Mouse (Mus musculus) kidney, postnatal 25 days (tissue): ENCODE results near the gene Pam16.

Source experiments
- DNase-seq, 2 experiments: peaks; one replicate each; pipeline ENCODE4 v3.0.0; 2021; ENCODE audit warnings: mixed read lengths in 2 of 2

Gene Pam16

GRCm38 (mm10) chr16:4624481-4625110, at the start of gene Pam16:
TSS of gene Pam16 (minus strand) at chr16:4624988.
- peak; percentile 95 to 96 for DNase-seq

- peak in 1 of 2 experiments; percentile 23 for DNase-seq
Observed at GRCm38 (mm10) chr16:4674091-4674490, 49.3 kb upstream of the Pam16 start.

GRCm38 (mm10) chr16:4670317-4670716, 45.5 kb upstream of the Pam16 start:
- DNase-seq: peak; percentile 31 to 64

- peak; percentile 88 to 97 for DNase-seq
Observed at GRCm38 (mm10) chr16:4667190-4667808, 42.5 kb upstream of the Pam16 start.

- no peak for DNase-seq
Observed at GRCm38 (mm10) chr16:4665726-4666125, 40.9 kb upstream of the Pam16 start.

GRCm38 (mm10) chr16:4663806-4664205, 39.0 kb upstream of the Pam16 start:
- no peak for DNase-seq

GRCm38 (mm10) chr16:4661605-4662004, 36.8 kb upstream of the Pam16 start:
- no peak for DNase-seq

GRCm38 (mm10) chr16:4659326-4659725, 34.5 kb upstream of the Pam16 start:
- no peak for DNase-seq

GRCm38 (mm10) chr16:4658781-4659245, 34.0 kb upstream of the Pam16 start:
- peak in 1 of 2 experiments; percentile 5 for DNase-seq

- peak in 1 of 2 experiments; percentile 73 for DNase-seq
Observed at GRCm38 (mm10) chr16:4656571-4657081, 31.8 kb upstream of the Pam16 start.

GRCm38 (mm10) chr16:4655764-4656570, 31.2 kb upstream of the Pam16 start:
- DNase-seq: peak in 1 of 2 experiments; percentile 46

- DNase-seq: peak; percentile 56 to 84
Observed at GRCm38 (mm10) chr16:4655251-4655734, 30.5 kb upstream of the Pam16 start.

GRCm38 (mm10) chr16:4654706-4655105, 29.9 kb upstream of the Pam16 start:
- peak; percentile 78 to 88 for DNase-seq

- peak; percentile 60 to 86 for DNase-seq
Observed at GRCm38 (mm10) chr16:4652707-4653416, 28.1 kb upstream of the Pam16 start.

- no peak for DNase-seq
Observed at GRCm38 (mm10) chr16:4651624-4652023, 26.8 kb upstream of the Pam16 start.

- no peak for DNase-seq
Observed at GRCm38 (mm10) chr16:4651081-4651480, 26.3 kb upstream of the Pam16 start.

GRCm38 (mm10) chr16:4650161-4650560, 25.4 kb upstream of the Pam16 start:
- no peak for DNase-seq

GRCm38 (mm10) chr16:4649692-4650091, 24.9 kb upstream of the Pam16 start:
- DNase-seq: no peak

- DNase-seq: no peak
Observed at GRCm38 (mm10) chr16:4649211-4649610, 24.4 kb upstream of the Pam16 start.

- DNase-seq: peak; percentile 67 to 85
Observed at GRCm38 (mm10) chr16:4648416-4649023, 23.7 kb upstream of the Pam16 start.

- DNase-seq: peak; percentile 43 to 63
Observed at GRCm38 (mm10) chr16:4647651-4648141, 22.9 kb upstream of the Pam16 start.

GRCm38 (mm10) chr16:4646831-4647230, 22.0 kb upstream of the Pam16 start:
- DNase-seq: peak in 1 of 2 experiments; percentile 33
